Mouse (Mus musculus) adrenal gland, adult (tissue): ENCODE results near the gene Coro6.

Source experiments
- DNase-seq, 2 experiments: peaks; one replicate each; pipeline ENCODE4 v3.0.0; 2022 to 2023; ENCODE audit warnings: low spot score in 1 of 2; ENCODE audit not compliant: inconsistent age in 2 of 2

Gene Coro6

DNA sequence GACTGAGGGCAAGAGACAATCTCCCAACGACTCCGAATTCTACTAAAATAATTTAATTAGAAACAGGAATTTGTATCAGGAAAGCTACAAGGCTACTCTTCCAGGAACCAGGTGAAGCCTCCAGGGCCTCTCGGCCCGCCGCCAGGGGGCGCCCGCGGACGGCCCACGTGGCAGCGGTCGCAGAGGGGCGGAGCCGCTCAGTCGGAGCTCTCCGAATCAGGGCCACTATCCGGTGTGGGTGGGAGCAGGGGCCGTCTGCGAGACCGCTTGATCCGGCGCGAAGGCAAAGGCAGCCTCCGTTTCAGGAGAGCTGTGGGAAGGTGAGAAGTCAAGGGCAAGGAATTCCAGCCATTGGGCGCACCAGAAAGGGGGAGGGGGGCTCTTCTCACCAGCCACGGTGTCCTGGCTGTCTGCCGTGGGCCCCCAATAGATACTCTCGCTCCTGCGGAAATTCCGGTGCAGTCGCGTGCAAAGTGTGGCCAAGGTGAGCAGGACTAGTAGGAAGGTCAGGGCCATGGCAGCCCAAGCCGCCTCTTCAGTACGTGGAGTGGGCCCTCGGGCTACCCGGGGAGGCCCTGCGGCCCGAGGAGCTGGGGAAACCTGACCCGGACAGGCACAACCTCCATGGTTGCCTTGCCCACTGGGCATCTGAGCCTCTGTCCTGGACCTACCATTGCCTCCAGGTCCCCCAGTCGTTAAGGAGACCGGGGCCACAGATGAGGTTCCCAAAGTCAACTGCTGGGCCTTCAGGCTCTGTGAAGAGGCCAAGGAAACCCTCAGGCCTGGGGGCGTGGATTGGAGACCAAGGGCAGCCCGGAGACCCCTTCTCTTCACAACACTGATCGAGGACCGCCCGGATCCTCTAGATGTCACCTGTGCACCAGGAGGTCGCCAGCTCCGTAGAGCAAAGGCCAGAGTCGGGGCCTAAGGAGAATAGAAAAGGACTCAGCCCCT lies 46.1 kb downstream of the Coro6 start:
- peak; percentile 88 to 95 for DNase-seq

DNA sequence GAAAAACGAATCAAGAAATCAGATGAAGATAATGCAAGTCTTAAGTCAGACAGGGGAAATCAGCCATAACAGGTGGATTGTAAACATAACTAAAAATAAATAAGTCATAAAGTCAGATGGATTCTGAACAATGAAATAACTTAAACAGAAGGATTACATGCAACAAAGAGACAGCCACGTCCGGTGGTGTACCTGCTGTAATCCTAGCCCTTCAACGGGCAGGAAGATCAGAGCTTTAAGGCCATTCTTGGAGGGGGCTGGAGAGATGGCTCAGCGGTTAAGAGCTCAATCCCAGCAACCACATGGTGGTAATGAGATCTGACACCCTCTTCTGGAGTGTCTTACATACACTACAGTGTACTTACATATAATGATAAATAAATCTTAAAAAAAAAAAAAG lies 49.1 kb downstream of the Coro6 start:
- DNase-seq, result no peak

DNA sequence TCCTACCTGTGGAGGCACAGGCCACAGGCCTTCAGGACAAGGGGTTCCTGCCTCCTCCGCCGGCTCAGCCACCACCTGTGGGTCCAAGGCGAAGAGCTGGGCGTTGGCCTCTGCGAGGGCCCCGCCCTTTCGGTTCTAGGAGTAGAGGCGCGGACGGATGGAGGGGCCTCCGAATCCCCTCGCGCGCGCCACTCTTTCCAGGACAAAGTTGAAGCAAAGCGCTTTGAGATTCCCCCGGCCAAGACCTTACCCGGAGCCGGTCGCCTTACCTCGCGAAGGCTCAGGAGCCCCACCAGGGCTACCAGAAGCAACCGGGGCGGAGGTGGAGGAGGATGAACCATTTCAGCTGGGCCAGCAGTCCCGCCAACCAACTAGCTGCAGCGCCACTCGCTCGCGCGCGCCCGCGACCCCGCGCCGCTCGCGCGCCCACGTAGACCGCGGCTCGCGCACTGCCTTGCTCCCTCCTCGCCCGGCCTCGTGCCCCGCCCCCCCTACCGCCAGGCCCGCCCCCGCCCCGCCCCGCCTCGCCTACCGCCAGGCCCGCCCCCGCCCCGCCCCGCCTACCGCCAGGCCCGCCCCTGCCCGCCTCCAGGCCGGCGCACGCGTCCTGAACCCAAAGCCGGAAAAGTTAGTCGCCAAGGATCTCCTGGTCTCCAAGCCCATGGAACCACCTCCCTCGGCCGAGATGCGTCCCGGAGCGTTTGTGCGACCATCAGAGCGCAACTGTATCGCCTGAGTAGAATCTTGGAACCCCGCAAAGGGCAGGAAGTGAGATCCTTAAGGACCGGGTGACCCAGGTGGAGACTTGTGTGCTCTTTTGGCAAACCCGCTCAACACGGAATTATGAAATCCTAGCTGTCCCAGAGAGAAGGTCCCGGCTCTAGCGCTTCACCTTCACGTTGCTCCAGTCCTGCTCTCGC lies 50.9 kb downstream of the Coro6 start:
- DNase-seq, result peak; percentile 90 to 96

DNA sequence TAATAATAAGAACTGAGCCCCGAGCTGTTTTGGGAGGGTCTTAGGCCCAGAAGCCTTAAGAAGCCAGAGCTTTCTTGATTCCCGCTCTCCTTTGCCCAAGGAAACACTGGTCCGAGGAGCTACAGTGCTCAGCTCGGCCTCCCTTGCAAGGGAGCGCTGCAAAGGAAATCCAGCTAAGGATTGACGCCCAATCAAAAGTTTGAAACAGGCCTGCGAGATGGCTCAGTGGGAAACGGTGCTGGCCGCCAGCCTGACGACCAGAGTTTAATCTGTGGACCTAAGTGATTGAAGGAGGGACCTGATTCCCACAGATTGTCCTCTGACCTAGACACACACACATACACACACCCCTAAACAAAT lies 51.6 kb downstream of the Coro6 start:
- DNase-seq, result no peak

DNA sequence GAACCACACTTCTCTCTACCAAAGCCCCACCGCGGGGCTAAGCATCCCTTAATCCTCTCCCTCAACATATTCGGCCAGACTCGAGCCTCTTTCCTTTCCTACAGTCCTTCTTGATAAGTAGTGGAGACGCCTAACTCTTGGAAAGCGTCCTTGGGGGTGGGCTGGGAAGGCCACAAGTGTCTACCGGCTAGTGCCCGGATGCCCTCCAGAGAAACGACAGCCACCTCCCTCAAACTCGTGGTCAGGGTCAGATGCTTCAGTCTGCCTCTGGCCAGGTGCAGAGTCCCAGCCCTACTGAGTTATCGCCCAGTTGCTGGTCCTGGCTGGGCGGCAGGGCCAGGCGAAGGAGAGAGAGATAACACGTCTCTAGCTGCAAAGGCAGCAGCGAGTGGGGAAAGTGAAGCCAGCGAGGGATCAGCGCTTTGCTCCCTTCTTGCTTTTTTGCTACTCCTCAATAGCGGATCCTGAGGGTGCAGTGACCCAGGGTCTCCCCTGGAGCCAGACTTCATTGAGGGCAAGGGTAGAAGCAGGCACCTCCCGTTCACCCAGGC lies 52.1 kb downstream of the Coro6 start:
- DNase-seq, result no peak

DNA sequence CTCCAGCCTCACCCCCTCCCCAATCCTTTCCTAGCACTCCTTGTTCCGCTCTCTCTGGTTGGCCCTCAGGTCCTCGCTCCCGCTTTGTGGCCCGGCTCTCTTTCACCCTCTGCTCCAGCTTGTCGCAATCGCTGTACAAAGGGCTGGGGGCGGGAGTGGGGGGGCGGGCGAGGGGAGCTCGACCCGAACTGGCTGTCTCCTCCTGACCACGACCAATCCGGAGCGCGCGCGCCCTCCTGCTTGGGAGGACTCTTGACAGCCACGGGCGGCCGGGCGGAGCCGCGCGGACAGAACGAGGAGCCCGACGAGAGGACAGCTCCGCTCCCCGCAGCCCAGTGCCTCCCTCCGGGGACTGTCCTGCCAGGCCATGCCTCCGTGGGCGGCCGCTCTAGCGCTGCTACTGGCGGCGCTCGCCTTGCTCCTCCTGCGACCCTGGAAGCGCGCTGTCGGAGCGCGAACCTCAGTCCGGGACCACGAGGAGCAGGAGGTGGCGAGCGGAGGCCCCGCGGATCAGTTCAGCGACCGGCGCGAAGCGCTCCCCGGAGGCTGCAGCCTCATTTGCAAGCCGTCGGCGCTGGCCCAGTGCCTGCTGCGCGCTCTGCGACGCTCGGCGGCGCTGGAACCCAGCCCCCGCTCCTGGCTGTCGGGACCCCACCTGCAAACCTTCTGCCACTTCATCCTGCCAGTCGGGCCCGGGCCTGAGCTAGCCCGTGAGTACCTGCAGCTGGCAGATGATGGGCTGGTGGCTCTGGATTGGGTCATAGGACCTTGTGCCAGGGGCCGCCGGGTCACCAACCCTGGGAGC lies 52.8 kb downstream of the Coro6 start, which contains the start of gene Abhd15:
Abhd15 (plus strand) TSS at position 290 of the 805 bp plus-strand sequence.
- DNase-seq, result peak; percentile 93 to 97

DNA sequence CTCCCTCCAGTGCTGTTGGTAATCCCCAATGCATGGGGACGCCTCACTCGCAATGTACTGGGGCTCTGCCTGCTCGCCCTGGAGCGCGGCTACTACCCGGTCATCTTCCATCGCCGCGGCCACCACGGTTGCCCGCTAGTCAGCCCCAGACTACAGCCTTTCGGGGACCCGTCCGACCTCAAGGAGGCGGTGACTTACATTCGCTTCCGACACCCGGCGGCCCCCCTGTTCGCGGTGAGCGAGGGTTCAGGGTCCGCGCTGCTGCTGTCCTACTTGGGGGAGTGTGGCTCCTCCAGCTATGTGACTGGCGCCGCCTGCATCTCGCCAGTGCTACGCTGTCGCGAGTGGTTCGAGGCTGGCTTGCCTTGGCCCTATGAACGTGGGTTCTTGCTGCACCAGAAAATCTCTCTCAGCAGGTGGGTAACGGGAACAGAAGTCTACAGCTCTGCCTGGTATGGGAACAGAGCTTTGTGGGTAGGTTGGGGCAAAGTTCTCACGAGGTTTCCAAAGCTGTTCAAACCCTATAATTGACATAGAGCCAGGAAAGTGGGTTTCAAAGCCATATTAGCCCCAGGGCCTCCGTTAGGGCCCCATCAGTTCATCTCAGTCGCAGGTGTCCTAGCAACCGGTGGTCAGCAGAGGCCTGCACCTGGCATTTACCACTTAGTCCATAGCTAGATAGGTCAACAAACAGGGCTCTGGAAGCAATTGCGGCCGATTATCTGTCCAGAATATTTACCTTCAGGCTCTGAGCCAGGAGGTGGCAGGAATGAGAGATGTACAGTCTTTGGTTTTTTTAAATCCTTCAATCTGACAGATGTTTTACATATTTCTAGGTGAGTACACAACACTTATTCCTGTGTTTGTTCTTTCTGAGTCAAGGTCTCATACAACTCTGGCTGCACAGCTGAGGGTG lies 53.7 kb downstream of the Coro6 start, which contains the start of gene Trp53i13:
Trp53i13 (minus strand) TSS at position 344 of the 916 bp plus-strand sequence.
- DNase-seq, result peak; percentile 64 to 65

DNA sequence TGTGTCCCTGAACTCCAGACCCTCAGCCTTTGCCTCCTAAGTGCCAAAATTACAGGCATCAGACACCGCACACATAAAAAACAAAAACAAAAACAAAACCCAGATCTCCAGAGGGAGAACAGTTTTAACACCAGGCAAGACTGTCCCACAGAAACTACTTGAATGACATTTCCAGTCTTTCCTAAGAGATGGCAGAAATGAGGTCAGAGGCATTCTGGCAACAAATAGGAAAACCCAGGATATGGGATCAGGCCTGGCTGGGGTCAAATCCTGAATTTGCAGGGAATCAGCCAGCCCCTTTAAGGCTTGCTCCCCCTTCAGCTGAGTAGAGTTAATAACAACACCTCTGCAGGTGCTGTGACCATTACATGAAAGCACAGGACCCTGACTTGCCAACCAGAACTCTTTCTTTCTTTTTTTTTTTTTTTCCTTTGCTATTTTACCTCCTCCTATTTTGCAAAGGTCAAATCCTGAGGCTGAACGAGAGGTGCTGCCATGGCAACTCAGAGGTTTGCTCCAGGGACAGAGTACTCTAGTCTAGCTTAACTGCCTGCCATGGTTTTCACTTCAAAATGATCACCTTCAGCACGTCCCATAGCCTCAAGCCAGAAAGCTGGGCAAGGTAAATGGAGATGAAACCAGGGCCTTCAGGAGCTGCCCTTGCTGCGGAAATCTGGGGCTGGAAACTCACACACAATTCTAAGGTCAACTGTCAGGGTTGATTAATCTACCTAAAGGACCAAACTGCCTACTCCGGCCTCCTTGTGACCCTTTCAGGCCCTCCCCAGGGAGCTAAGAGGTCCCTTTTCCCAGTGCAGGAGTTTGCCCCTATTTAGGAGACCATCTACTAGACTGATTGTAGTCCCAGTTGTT lies 54.6 kb downstream of the Coro6 start:
- DNase-seq, result peak; percentile 35 to 75

DNA sequence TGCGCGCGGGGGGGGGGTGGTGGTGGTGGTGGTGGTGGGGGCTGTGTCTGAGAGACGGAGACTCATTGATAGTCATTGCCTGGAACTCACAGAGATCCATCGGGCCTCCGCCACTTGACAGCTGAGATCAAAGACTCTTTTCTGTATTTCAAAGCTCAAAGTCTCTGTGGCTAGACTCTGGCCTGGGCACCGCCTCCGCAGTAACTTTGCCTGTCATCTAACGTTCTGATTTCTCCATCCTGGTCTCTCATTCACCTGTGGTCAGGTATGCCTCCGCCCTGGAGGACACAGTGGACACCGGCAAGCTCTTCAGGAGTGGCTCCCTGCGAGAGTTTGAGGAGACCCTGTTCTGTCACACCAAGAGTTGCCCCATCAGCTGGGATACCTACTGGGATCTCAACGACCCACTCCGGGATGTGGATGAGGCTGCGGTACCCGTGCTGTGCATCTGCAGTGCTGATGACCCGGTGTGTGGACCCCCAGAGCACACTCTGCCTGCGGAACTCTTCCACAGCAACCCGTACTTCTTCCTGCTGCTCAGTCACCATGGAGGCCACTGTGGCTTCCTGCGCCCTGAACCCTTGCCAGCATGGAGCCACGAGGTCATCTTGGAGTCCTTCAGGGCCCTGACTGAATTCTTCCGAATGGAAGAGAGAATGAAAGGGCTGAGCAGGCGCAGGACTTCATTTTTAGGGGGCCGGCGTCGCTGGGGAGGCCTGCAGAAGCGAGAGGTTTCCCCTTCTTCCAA lies 56.0 kb downstream of the Coro6 start:
- DNase-seq, result peak; percentile 52 to 81

DNA sequence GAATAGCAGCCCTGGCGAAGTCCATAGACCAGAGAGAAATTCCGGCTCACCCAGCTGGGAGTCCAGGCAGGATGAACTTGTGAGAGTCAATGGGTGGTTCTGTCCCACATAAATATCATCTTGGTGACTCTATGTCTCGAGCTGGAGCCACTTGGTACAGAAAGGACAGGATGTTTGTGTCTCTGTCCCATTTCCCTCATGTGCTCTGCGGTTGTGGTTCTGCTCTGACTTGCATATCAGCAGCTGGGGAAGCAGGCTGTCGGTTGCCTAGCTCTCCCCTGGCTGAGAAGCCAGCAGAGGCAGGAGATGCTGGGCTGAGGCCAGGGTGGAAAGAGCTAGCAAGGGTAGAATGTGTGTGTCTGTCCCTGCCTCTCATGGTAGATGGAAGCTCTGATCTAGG lies 56.8 kb downstream of the Coro6 start, which contains the start of gene Gm10392:
Gm10392 (minus strand) TSS at position 156 of the 400 bp plus-strand sequence.
- peak; percentile 49 to 58 for DNase-seq
